Mouse (Mus musculus): ENCODE measurements at regions not wholly inside any gene's neighbourhood (a gene's known extent, or its start where the extent isn't known, plus 50 kb on each side); places are given as distances from the start of the nearest gene placed in this dataset.

GRCm38 (mm10) chr1:177321655-177322306 is 63.8 kb upstream of the Akt3 start:
- Histone ChIP-seq H3K4me3 (ENCODE audit: low read depth, low read length) (no peak overlapping the region), H3K9me3 (ENCODE audit: control insufficient read depth) (no peaks in the 10 kb centered on the region), H3K4me1 (replicated peaks; ENCODE audit: control insufficient read depth, insufficient read depth, low read length) (no peaks in the 10 kb centered on the region), H3K9ac (ENCODE audit: low read depth, low read length) (no peak overlapping the region), H3K27me3 (replicated peaks; ENCODE audit: control insufficient read depth, insufficient read depth, low read length) (0 out of 2 replicates have a peak, but pooled peaks cover 3% of the 10 kb centered on the region), H3K36me3 (ENCODE audit: control insufficient read depth, insufficient read depth) (no peaks in the 10 kb centered on the region), H3K4me2 (replicated peaks; ENCODE audit: low read depth) (no peak overlapping the region), H3K27ac (ENCODE audit: low read depth, low read length) (no peak overlapping the region)
- WGBS = 54% methylated on average over 5 of the region's 5 CpGs
- ATAC-seq = no peak
- no peak for TF ChIP-seq CTCF (IDR thresholded peaks at IDR 0.05; ENCODE audit: low read depth)

GRCm38 (mm10) chr1:177308213-177308872 is 50.3 kb upstream of the Akt3 start:
- H3K27ac ChIP-seq (ENCODE audit: low read depth, low read length) = no peak overlapping the region
- 15% methylated on average over 5 of the region's 5 CpGs for WGBS
- H3K9ac ChIP-seq (ENCODE audit: low read depth, low read length) = no peak overlapping the region
- no peaks in the 10 kb centered on the region for H3K4me1 ChIP-seq (replicated peaks; ENCODE audit: control insufficient read depth, insufficient read depth, low read length)
- H3K4me3 ChIP-seq (ENCODE audit: low read depth, low read length) = no peak overlapping the region
- no peaks in the 10 kb centered on the region for H3K27me3 ChIP-seq (replicated peaks; ENCODE audit: control insufficient read depth, insufficient read depth, low read length)
- ATAC-seq = no peak
- no peaks in the 10 kb centered on the region for H3K9me3 ChIP-seq (ENCODE audit: control insufficient read depth)
- H3K36me3 ChIP-seq (ENCODE audit: control insufficient read depth, insufficient read depth) = no peaks in the 10 kb centered on the region
- TF ChIP-seq CTCF (IDR thresholded peaks at IDR 0.05; ENCODE audit: low read depth) = no peak
- H3K4me2 ChIP-seq (replicated peaks; ENCODE audit: low read depth) = no peak overlapping the region
